8 mouse cellular contexts compared by ENCODE assay signal in the genomic region with DNA sequence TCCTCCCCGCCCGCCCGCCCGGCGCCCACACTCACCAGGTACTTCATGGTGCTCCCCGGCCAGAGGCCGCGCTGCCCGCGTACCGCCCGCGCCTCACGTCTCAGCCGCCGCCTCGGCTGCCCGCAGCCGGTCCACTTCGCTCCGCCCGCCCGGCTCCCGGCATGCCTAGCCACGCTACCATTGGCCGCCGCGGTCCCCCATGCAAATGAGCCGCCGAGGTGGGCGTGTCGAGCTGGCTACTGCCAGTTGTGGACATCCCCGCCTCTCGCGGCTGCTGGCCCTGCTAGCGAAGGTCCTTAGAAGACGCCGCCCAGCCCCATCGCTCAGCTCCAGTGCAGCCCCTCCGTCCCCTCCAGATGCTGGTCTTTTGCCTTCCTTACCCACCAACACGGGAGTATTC. TPM values are rescaled to one million over a fixed set of nuclear protein-coding genes. Genes with fewer than 3 reads are reported as not detected.
DNase-seq lines count a peak whose midpoint lies in the region; ATAC-seq lines count a peak whose summit lies in the region.

No protein-coding gene starts in this region.

- DNase-seq in adrenal gland, adult 18-20 months (ENCODE audit: low spot score in 2 of 2): peak; percentile 96 to 97
- DNase-seq in embryo, embryonic 11 days: peak; percentile 99
- peak; percentile 99 for DNase-seq in gastrocnemius, postnatal 14 days
- peak; percentile 79 to 96 for DNase-seq in left cerebral cortex, adult 9 months (ENCODE audit: low spot score in 2 of 2)
- DNase-seq in right cerebral cortex, postnatal 10 days (ENCODE audit: low spot score in 2 of 2): peak; percentile 96
- peak; percentile 99 for DNase-seq in urinary bladder, postnatal 14 days (ENCODE audit: low spot score)

- intact Hi-C loops in gastrocnemius, postnatal 14 days (cut with DNase I; ENCODE audit: low total_unique reads): no loop called here

- peak; percentile 98 for ATAC-seq in inflammation-experienced regulatory T-cells, adult 6 months
- peak; percentile 95 for ATAC-seq in megakaryocyte progenitor cell, adult 5-6 weeks (replicated peaks; ENCODE audit: poor library complexity)

RNA-seq across cellular contexts. Expression of a gene that starts 11.6 kb away (rescaled TPM):
- total RNA-seq in adrenal gland, adult 18-20 months (2021): 100 to 1,000 TPM in 1 of 2 experiments, 10 to 100 TPM in 1; 83.9 to 120 TPM
- 10 to 100 TPM; 15.5 to 17.4 TPM for total RNA-seq in gastrocnemius, postnatal 14 days (2021)
- polyA plus RNA-seq in inflammation-experienced regulatory T-cells, adult 6 months (2017; shearing (Covaris generic)): under 1 TPM in 2 of 3 experiments, not detected in 1; 0.17 to 0.25 TPM
- total RNA-seq in megakaryocyte progenitor cell, adult 5-6 weeks (2015): 0.15 TPM in 1 of 2 replicates, not detected in the other
- not detected in 2 replicates for total RNA-seq in megakaryocyte progenitor cell, adult 5-6 weeks (2017)

RNA-seq across cellular contexts. Expression of a gene that starts 41.2 kb away (rescaled TPM):
- total RNA-seq in adrenal gland, adult 18-20 months (2021): not detected
- under 1 TPM in 1 of 2 experiments, not detected in 1; 0.44 TPM for total RNA-seq in gastrocnemius, postnatal 14 days (2021)
- not detected for polyA plus RNA-seq in inflammation-experienced regulatory T-cells, adult 6 months (2017; shearing (Covaris generic))
- total RNA-seq in megakaryocyte progenitor cell, adult 5-6 weeks (2015): not detected in 2 replicates
- total RNA-seq in megakaryocyte progenitor cell, adult 5-6 weeks (2017): not detected in 2 replicates

Comparison
In these comparisons a context has a peak if more than half of its experiments do, and no peak if none do; other contexts are left out.
1. Peak in every context shown above with its lines: DNase-seq and ATAC-seq.
2. RNA of a gene that starts 11.6 kb away (total RNA-seq): 83.9 to 120 TPM in adrenal gland, adult 18-20 months and 15.5 to 17.4 TPM in gastrocnemius, postnatal 14 days; 0.15 TPM in megakaryocyte progenitor cell, adult 5-6 weeks; every median in the first group is over 10 times any median in the second.